Mouse (Mus musculus): Measurements from ENCODE around the gene Olfr370. TPM values are rescaled to one million over a fixed set of nuclear protein-coding genes. Genes with fewer than 3 reads are reported as not detected.

The Olfr370 gene
- total and polyA plus RNA-seq, 2 experiments from 2014 or later = 0.05 TPM; not detected in 1

DNA sequence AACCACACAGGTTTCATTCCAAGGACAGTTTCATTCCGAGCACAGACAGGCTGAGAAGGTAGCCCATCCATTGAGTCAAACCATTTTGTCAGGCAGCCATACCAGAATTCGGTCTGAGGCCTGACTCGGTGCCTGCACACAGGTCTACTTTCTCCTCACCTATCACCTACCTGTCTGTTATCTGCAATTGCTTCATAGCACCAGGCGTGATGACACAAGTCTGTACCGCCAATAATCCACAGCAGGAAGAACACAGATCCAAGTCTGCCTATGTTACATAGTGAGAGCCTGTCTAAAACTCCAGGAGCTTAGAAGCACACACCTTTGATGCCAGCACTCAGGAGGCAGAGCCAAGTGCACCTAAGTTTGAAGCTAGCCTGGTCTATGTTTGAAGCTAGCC is 53.3 kb downstream of the Olfr370 start:
- Histone ChIP-seq H3K4me2 (ENCODE audit: low read depth, low read length) (0 out of 2 replicates have a peak overlapping the region, but pooled peaks have one; percentile 21), H3K9me3 (ENCODE audit: low read length) (no peaks in the 10 kb centered on the region), H3K27ac (no peak overlapping the region), H3K36me3 (ENCODE audit: insufficient read depth, low read length) (no peaks in the 10 kb centered on the region; the same call in 1 of the 2 replicates), H3K4me3 (ENCODE audit: low read length) (no peak overlapping the region), H3K4me1 (ENCODE audit: insufficient read depth, low read length) (peaks cover 18% of the 10 kb centered on the region), H3K27me3 (ENCODE audit: insufficient read depth, low read length) (no peaks in the 10 kb centered on the region), H3K9ac (replicated peaks; ENCODE audit: low read length) (no peak overlapping the region)
- ATAC-seq = no peak
- DNase-seq (ENCODE audit: low spot score) = no peak
- 97% methylated on average over 5 of the region's 5 CpGs for WGBS
- TF ChIP-seq CTCF (IDR thresholded peaks at IDR 0.05; ENCODE audit: low read depth) = no peak

DNA sequence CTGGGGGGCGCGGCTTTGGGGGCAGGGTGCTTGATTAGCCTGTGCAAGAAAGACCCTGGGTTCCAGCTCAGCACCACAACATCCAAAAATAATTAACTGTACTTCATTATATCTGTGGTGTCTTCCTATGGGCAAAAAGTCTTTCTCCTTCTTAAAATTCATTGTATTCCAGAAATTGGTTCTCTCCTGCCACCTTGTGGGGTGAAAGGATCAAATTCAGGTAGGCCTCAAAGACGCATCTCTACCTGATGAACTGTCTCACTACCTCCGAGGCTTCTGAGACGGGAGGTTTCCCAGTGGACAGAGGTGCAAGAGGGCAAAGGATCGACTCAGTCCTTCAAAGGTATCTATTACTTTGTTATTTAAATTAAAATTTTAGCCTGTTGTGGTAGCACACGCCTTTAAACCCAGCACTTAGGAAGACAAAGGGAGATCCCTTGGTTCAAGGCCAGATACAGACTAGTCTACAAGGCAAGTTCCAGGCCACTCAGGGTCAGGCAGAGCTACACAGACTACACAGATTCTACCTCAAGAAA is 55.0 kb downstream of the Olfr370 start:
- peak overlapping the region; percentile 82 for H3K4me2 ChIP-seq (ENCODE audit: low read depth, low read length)
- H3K27me3 ChIP-seq (ENCODE audit: insufficient read depth, low read length) = no peaks in the 10 kb centered on the region
- TF ChIP-seq CTCF (IDR thresholded peaks at IDR 0.05; ENCODE audit: low read depth) = peak; percentile 42
- no peak overlapping the region for H3K4me3 ChIP-seq (ENCODE audit: low read length)
- DNase-seq (ENCODE audit: low spot score) (peak; percentile 41), ATAC-seq (no peak)
- no peak overlapping the region for H3K27ac ChIP-seq
- no peaks in the 10 kb centered on the region for H3K36me3 ChIP-seq (ENCODE audit: insufficient read depth, low read length)
- WGBS = 75% methylated on average over 7 of the region's 7 CpGs
- no peaks in the 10 kb centered on the region for H3K9me3 ChIP-seq (ENCODE audit: low read length)
- H3K4me1 ChIP-seq (ENCODE audit: insufficient read depth, low read length) = peaks cover 18% of the 10 kb centered on the region
- H3K9ac ChIP-seq (replicated peaks; ENCODE audit: low read length) = no peak overlapping the region

DNA sequence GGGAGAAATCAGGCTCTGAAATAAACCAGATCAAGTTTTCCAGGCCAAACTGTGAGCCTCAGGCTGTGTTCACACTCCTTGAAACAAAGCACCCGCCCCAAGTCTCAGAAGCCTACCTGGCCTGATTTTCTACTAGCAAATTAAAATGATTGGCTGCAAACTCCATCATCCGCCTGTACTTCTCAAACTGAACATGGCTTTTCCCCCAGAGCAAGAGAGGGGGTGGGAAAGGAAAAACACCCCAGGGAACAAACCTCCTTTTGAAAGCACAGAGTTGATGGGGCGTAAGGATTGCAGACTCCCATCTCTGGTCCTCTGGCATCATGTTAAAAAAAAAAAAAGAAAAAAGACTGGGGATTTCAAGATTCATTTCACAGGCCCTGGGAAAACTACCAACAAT is 57.1 kb downstream of the Olfr370 start:
- DNase-seq (ENCODE audit: low spot score) (no peak), ATAC-seq (no peak)
- H3K9ac ChIP-seq (replicated peaks; ENCODE audit: low read length) = peak overlapping the region; percentile 96
- H3K4me1 ChIP-seq (ENCODE audit: insufficient read depth, low read length) = peaks cover 16% of the 10 kb centered on the region
- TF ChIP-seq CTCF (IDR thresholded peaks at IDR 0.05; ENCODE audit: low read depth) = no peak
- no peaks in the 10 kb centered on the region for H3K9me3 ChIP-seq (ENCODE audit: low read length)
- H3K4me3 ChIP-seq (ENCODE audit: low read length) = peak overlapping the region; percentile 88
- no peaks in the 10 kb centered on the region for H3K27me3 ChIP-seq (ENCODE audit: insufficient read depth, low read length)
- no peak overlapping the region for H3K27ac ChIP-seq
- H3K36me3 ChIP-seq (ENCODE audit: insufficient read depth, low read length) = no peaks in the 10 kb centered on the region
- WGBS = 38% methylated on average over 3 of the region's 3 CpGs
- H3K4me2 ChIP-seq (ENCODE audit: low read depth, low read length) = peak overlapping the region; percentile 82

DNA sequence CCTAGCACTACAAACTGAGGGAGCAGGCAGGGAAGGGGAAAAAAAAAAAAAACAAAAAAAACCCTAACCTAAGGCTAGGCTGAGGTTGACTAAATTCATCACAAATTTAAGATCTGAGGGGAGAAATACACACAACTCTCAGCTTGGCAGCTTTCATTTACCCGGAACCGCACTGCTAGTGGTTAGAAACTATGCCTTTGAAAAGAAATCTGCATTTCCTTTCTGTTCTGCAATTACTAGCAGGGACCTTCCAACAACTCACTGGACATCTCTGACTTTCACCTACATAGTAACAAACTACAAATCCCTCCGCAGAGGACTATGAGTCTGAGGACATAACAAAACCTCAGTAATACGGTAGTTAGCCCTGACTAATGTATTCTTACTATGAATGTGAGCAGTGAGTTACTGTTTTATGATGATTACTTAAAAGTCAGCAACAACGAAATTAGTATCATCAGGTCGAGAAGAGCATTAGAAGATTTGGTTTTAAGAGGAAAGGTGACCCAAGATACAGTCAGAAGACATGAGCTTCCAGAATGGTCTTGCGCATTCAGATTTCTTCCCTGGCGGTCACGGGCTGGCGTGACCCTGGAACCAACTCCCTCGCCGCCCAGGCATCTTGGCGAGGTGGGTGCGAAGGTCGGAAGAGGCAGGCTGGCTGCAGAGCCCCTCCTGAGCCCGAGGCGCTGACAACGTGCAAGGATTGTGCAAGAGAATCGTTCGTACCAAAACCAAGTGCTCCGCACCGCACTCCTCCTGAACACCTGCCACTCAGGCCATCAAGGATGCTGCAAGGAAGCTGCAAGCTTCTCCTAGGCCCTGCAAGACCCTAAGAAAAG is 58.0 kb downstream of the Olfr370 start:
- DNase-seq (ENCODE audit: low spot score) (no peak), ATAC-seq (no peak)
- no peaks in the 10 kb centered on the region for H3K36me3 ChIP-seq (ENCODE audit: insufficient read depth, low read length)
- no peak for TF ChIP-seq CTCF (IDR thresholded peaks at IDR 0.05; ENCODE audit: low read depth)
- H3K4me1 ChIP-seq (ENCODE audit: insufficient read depth, low read length) = peaks cover 13% of the 10 kb centered on the region; the same call in 1 of the 2 replicates
- no peaks in the 10 kb centered on the region for H3K27me3 ChIP-seq (ENCODE audit: insufficient read depth, low read length)
- peak overlapping the region; percentile 95 for H3K27ac ChIP-seq
- peak overlapping the region; percentile 82 for H3K4me2 ChIP-seq (ENCODE audit: low read depth, low read length)
- H3K9ac ChIP-seq (replicated peaks; ENCODE audit: low read length) = peak overlapping the region; percentile 96
- H3K9me3 ChIP-seq (ENCODE audit: low read length) = no peaks in the 10 kb centered on the region
- WGBS = 2% methylated on average over 22 of the region's 22 CpGs
- H3K4me3 ChIP-seq (ENCODE audit: low read length) = peak overlapping the region; percentile 88

DNA sequence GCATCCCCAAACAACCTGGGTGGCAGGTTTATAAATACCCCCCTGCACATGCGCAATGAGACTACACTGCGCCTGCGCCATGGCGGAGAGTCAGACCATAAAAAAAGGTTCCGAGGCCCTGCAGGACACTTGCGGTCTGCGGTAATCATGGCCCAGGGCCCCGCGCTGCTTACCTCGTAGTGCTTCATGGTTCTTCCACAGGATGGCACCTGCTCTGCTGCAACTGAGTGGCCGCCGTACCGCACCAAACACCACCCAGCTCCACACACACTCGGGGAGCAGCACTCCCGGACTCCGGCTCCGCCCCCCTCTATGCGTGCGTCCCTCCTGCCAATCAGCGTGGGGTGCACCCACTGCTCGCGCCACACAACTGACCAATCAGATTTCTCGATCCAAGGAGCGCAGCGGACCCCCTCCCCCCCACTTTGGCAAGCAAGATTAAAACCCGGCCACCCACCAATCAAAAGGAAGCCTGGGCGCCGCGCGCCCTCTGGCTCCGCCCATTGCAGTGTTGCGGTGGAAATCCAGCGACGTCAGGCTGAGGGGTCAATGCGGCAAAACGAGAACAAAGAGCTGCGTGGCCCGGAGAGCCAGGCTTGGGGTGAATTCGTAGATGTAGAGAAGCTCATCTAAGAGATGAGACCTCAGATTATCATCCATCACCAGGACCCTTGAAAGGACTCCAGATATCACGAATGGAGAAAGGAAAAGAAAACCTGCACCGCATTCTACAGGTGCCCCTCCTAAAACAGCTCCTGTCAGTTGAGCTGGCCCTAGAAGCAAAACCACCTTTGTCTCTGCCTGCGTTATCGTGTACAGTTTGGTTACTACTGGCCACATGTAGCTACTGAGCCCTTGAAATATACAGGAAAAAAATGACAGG is 58.8 kb downstream of the Olfr370 start:
- ATAC-seq (peak; percentile 98), DNase-seq (ENCODE audit: low spot score) (peak; percentile 100)
- Histone ChIP-seq H3K4me2 (ENCODE audit: low read depth, low read length) (peak overlapping the region; percentile 82), H3K9me3 (ENCODE audit: low read length) (no peaks in the 10 kb centered on the region), H3K9ac (replicated peaks; ENCODE audit: low read length) (peak overlapping the region; percentile 96), H3K4me1 (ENCODE audit: insufficient read depth, low read length) (peaks cover 13% of the 10 kb centered on the region; the same call in 1 of the 2 replicates), H3K27ac (peak overlapping the region; percentile 95), H3K27me3 (ENCODE audit: insufficient read depth, low read length) (no peaks in the 10 kb centered on the region), H3K36me3 (ENCODE audit: insufficient read depth, low read length) (no peaks in the 10 kb centered on the region), H3K4me3 (ENCODE audit: low read length) (peak overlapping the region; percentile 88)
- peak; percentile 29; the same call in 1 of the 2 replicates for TF ChIP-seq CTCF (IDR thresholded peaks at IDR 0.05; ENCODE audit: low read depth)
- WGBS = under 1% methylated on average over 43 of the region's 43 CpGs

Other genes starting within 250 kb of the Olfr370 start
- gene Ucp1, start 245.4 kb upstream of the Olfr370 start, total RNA-seq (2014; rRNA removed) = 0.29 and 0.31 TPM in 2 replicates
- 0.09 and 0.14 TPM in 2 replicates for gene Ucp1, start 245.4 kb upstream of the Olfr370 start, polyA plus RNA-seq (2015; fragmentation: Nextera tagmentation; extraction: Ambion mirVana)
- gene Elmod2, start 203.3 kb upstream of the Olfr370 start, total RNA-seq (2014; rRNA removed) = 13.7 and 14.4 TPM in 2 replicates
- 10.6 and 12.0 TPM in 2 replicates for gene Elmod2, start 203.3 kb upstream of the Olfr370 start, polyA plus RNA-seq (2015; fragmentation: Nextera tagmentation; extraction: Ambion mirVana)
- not detected in 2 replicates for gene Mgat4d, start 187.3 kb upstream of the Olfr370 start, total RNA-seq (2014; rRNA removed)
- gene Mgat4d, start 187.3 kb upstream of the Olfr370 start, polyA plus RNA-seq (2015; fragmentation: Nextera tagmentation; extraction: Ambion mirVana) = not detected in 2 replicates
- 5.4 and 5.5 TPM in 2 replicates for gene Clgn, start 145.9 kb upstream of the Olfr370 start, total RNA-seq (2014; rRNA removed)
- 13.1 and 13.3 TPM in 2 replicates for gene Clgn, start 145.9 kb upstream of the Olfr370 start, polyA plus RNA-seq (2015; fragmentation: Nextera tagmentation; extraction: Ambion mirVana)
- 179 and 224 TPM in 2 replicates for gene Scoc, start 77.4 kb upstream of the Olfr370 start, total RNA-seq (2014; rRNA removed)
- gene Scoc, start 77.4 kb upstream of the Olfr370 start, polyA plus RNA-seq (2015; fragmentation: Nextera tagmentation; extraction: Ambion mirVana) = 441 TPM in 2 replicates
- gene Ndufb7, start 30.9 kb downstream of the Olfr370 start, total RNA-seq (2014; rRNA removed) = 124 and 186 TPM in 2 replicates
- 436 and 442 TPM in 2 replicates for gene Ndufb7, start 30.9 kb downstream of the Olfr370 start, polyA plus RNA-seq (2015; fragmentation: Nextera tagmentation; extraction: Ambion mirVana)
- 1,283 and 1,409 TPM in 2 replicates for gene Tecr, start 72.2 kb downstream of the Olfr370 start, total RNA-seq (2014; rRNA removed)
- 1,550 and 1,625 TPM in 2 replicates for gene Tecr, start 72.2 kb downstream of the Olfr370 start, polyA plus RNA-seq (2015; fragmentation: Nextera tagmentation; extraction: Ambion mirVana)
- gene Dnajb1, start 72.4 kb downstream of the Olfr370 start, total RNA-seq (2014; rRNA removed) = 35.3 and 42.7 TPM in 2 replicates
- 60.1 and 65.0 TPM in 2 replicates for gene Dnajb1, start 72.4 kb downstream of the Olfr370 start, polyA plus RNA-seq (2015; fragmentation: Nextera tagmentation; extraction: Ambion mirVana)
- 71.5 and 84.9 TPM in 2 replicates for gene Gipc1, start 116.9 kb downstream of the Olfr370 start, total RNA-seq (2014; rRNA removed)
- 114 and 121 TPM in 2 replicates for gene Gipc1, start 116.9 kb downstream of the Olfr370 start, polyA plus RNA-seq (2015; fragmentation: Nextera tagmentation; extraction: Ambion mirVana)
- 2.6 and 4.7 TPM in 2 replicates for gene Ptger1, start 130.9 kb downstream of the Olfr370 start, total RNA-seq (2014; rRNA removed)
- gene Ptger1, start 130.9 kb downstream of the Olfr370 start, polyA plus RNA-seq (2015; fragmentation: Nextera tagmentation; extraction: Ambion mirVana) = 0.40 and 0.49 TPM in 2 replicates
- gene Pkn1, start 163.4 kb downstream of the Olfr370 start, total RNA-seq (2014; rRNA removed) = 54.7 and 65.6 TPM in 2 replicates
- 18.2 and 21.8 TPM in 2 replicates for gene Pkn1, start 163.4 kb downstream of the Olfr370 start, polyA plus RNA-seq (2015; fragmentation: Nextera tagmentation; extraction: Ambion mirVana)
- gene Ddx39, start 179.4 kb downstream of the Olfr370 start, total RNA-seq (2014; rRNA removed) = 36.2 and 44.6 TPM in 2 replicates
- gene Ddx39, start 179.4 kb downstream of the Olfr370 start, polyA plus RNA-seq (2015; fragmentation: Nextera tagmentation; extraction: Ambion mirVana) = 72.3 and 75.9 TPM in 2 replicates
- gene Adgre5, start 205.5 kb downstream of the Olfr370 start, total RNA-seq (2014; rRNA removed) = 9.2 and 10.4 TPM in 2 replicates
- gene Adgre5, start 205.5 kb downstream of the Olfr370 start, polyA plus RNA-seq (2015; fragmentation: Nextera tagmentation; extraction: Ambion mirVana) = 8.2 and 8.6 TPM in 2 replicates